Mouse (Mus musculus) layer of hippocampus, postnatal 36 days (tissue): ENCODE measurements at regions not wholly inside any gene's neighbourhood (a gene's known extent, or its start where the extent isn't known, plus 50 kb on each side); places are given as distances from the start of the nearest gene placed in this dataset.
A peak's percentile ranks its signal among the peaks of the same experiment; 100 is the strongest.

ENCODE experiments used
- DNase-seq, 2 experiments: peaks; one replicate each; pipeline ENCODE4 v3.0.0; 2022

DNA sequence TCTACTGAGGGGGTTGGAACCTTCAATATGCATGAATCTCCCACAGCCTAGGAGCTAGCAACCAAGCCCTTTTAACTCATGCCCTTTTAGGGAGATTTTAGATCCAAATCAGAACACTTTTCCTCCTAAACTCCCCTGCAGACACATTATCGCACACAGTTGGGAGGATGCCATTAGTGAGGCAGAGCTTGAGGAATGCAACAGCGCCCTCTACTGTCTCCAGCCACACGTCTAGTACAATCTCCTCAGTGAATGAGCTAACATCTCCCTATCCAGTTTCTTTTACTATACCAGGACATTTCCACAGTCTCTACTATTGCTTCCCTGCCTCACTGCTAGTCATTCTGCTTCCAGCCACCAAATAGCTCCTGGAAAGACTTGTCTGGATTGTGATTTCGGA, 59.3 kb downstream of the 1700080O16Rik start:
- DNase-seq = peak; percentile 45 to 56

DNA sequence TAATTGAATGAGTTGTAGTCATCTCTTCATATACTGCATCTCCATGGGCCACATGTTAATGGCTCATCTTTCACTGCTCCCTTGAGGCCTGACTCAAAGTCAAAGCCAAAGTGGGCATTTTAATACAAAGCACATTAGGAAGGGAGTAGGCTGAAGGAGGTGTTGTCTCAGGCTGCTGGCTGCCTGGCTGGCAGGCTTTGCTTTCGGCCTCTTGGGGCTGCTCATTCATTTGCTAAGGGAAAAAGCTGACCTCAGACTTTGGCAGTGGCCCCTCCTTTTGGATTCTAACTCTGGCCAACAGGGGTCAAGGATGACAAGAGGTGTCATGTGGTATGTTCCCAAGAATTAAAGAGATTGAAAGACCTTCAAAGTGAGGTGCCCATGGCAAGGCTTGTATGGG, 61.0 kb downstream of the 1700080O16Rik start:
- DNase-seq = no peak

DNA sequence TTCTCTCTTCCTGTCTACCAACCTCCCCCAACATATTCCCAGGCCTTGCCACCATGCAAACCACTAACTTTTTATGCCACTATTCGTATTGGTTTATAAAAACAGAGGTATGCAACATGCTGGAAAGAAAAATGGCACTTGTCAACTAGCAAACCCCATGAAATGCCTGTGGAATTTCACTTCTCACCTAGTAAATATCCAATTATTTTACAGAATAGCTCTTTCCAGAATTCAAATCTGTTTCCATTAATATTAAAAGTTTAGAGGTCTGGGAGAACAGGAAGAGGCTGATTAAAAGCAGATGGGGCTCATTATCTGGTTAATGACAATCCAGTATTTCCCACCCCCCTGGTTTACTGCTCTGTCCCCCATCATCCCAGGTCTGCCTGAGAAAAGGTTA, 62.0 kb downstream of the 1700080O16Rik start:
- no peak for DNase-seq

DNA sequence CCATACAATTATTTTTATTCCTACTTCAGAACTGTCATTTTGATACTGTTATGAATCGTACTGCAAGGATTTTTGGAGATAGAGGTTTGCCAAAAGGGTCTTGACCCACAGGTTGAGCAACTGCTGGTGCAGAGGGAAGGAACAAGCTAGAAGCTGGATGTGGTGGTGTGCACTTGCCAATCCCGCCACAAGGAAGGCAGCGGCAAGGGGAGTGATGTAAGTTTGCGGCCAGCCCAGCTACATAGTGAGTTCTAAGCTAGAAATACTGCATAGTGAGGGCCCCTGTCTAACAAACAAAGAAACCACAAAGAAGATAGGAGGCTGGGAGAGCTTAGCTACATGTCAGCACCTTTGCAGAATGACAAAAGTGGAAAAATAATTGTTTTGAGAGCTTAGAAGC, 74.1 kb downstream of the 1700080O16Rik start:
- no peak for DNase-seq

DNA sequence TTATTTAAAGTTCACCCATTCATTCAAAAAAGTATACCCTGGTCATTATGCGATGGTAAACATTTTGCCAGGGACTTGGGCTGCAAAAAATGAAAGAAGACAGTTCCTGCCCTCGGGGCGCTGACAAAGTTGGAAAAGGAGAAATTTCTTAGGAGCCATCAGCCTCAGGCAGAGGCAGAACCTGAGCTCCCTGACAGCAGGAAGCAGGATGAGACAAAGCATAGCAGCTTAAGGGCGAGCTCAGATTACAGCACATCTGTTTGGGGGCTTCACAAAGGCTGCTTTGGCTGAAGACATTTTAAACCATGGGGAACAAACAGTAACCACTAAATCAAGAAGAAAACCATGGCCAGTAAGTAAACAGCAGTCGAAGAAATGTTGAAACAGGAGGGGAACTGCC, 75.5 kb downstream of the 1700080O16Rik start:
- no peak for DNase-seq

DNA sequence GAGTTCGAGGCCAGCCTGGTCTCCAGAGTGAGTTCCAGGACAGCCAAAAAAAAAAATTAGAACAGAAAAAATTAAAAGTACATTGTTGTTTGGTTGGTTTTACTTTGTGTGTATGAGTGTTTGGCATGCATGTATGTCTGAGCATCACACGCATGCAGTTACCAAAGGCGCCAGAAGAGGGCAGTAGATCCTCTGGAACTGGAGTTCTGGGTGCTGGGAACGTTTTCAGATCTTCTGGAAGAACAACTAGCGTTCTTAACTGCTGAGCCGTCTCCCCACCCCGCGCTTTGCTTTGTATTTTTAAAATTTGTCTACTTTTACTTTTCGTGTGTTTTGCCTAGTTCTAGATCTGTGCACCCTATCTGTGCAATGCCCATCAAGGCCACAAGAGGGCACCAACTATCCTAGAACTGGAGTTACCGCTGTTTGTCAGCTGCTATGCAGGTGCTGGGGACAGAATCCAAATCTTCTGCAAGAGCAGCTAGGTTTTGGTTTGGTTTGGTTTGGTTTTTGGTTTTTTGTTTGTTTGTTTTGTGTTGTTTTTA, 76.9 kb downstream of the 1700080O16Rik start:
- DNase-seq = no peak

DNA sequence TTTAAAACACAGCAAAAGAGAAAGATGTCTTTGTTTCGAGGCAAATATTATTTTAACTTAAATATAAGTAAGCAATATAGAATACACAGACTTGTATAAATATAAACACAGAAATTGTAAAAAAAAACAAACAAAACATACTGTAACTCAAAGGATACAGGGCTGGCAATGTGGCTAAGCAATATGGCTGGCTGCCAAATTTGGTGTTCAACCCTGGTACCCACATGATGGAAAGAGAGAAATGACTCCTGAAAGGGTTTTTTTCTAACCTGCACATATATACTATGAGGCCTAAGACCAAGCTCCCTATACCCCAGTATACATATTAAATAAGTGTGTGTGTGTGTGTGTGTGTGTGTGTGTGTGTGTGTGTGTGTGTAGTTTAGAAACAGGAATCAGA, 79.9 kb downstream of the 1700080O16Rik start:
- DNase-seq = no peak

DNA sequence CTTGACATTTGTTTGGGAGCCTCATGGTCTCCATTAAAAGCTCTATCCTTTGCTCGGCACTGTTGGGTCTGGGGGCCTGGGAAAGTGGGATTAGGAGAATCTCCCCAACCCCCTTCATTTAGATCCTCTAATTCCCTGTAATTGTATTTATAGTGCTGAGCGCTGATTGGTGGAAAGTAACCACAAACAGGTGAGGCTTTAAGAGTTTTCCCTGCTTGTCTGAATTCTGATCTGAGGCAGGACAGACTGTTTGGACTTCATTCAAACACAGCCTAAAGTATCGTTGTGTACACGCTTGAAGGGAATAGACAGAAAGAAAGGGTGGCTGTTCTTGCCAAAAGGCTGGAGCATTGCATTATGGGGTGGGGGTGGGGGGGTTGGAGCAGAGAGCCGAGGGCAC, 85.1 kb upstream of the Usp26 start:
- DNase-seq = no peak
